Mouse (Mus musculus) testis, adult 2 months (tissue): Measurements from ENCODE around the gene Shank2.

Source experiments
- CTCF ChIP-seq: fragments of 200-500 bp; IDR thresholded peaks from 2 replicates; pipeline ENCODE4 v1.5.1; 2012; ENCODE audit warnings: low read depth, mild to moderate bottlenecking, inconsistent platforms, low read length, moderate library complexity; ENCODE audit not compliant: control insufficient read depth, insufficient read depth, insufficient replicate concordance
- POLR2A ChIP-seq: fragments of 200-500 bp; IDR thresholded peaks from 2 replicates; pipeline ENCODE4 v1.6.1; 2012; ENCODE audit warnings: low read depth, mild to moderate bottlenecking, inconsistent platforms, low read length, moderate library complexity; ENCODE audit not compliant: control insufficient read depth

GRCm38 (mm10) chr7:144469181-144469641, 467.5 kb downstream of the Shank2 start:
- TF ChIP-seq POLR2A: no peak
- no peak for TF ChIP-seq CTCF
